Mouse (Mus musculus) 3T3-L1 (cell line): ENCODE results near the gene Efcab9.
"Not testable (repeated sequence)": the region's sequence is repeated elsewhere in the genome, so short reads cannot be mapped to it uniquely, and the experiment has no call there.

ENCODE experiments used
- DNase-seq: peaks from one replicate; pipeline ENCODE4 v3.0.0-alpha.2; 2015; ENCODE audit warnings: low read depth, low spot score

Gene Efcab9

GRCm38 (mm10) chr11:32538846-32539245, 7.0 kb upstream of the Efcab9 start:
- DNase-seq = no peak

GRCm38 (mm10) chr11:32538435-32538834, 6.6 kb upstream of the Efcab9 start:
- no peak for DNase-seq

- DNase-seq = no peak
Measured at GRCm38 (mm10) chr11:32536954-32537353, 5.1 kb upstream of the Efcab9 start.

GRCm38 (mm10) chr11:32535646-32536045, 3.8 kb upstream of the Efcab9 start:
- DNase-seq = no peak

- DNase-seq = no peak
Measured at GRCm38 (mm10) chr11:32534453-32535075, 2.7 kb upstream of the Efcab9 start.

- DNase-seq = peak; percentile 91
Measured at GRCm38 (mm10) chr11:32533482-32534261, 1.8 kb upstream of the Efcab9 start.

- DNase-seq = peak; percentile 73
Measured at GRCm38 (mm10) chr11:32532765-32533481, 1.0 kb upstream of the Efcab9 start, which contains the start of gene Stk10. Gene Stk10, plus strand, starts transcription at chr11:32533305.

- DNase-seq = no peak
Measured at GRCm38 (mm10) chr11:32530151-32530550, 1.7 kb downstream of the Efcab9 start.

GRCm38 (mm10) chr11:32527006-32527405, 4.9 kb downstream of the Efcab9 start:
- no peak for DNase-seq

GRCm38 (mm10) chr11:32524122-32524920, 7.6 kb downstream of the Efcab9 start:
- DNase-seq = no peak

- no peak for DNase-seq
Measured at GRCm38 (mm10) chr11:32521246-32521645, 10.6 kb downstream of the Efcab9 start.

GRCm38 (mm10) chr11:32519354-32519753, 12.5 kb downstream of the Efcab9 start:
- no peak for DNase-seq

GRCm38 (mm10) chr11:32518770-32519169, 13.1 kb downstream of the Efcab9 start:
- no peak for DNase-seq

- DNase-seq = no peak
Measured at GRCm38 (mm10) chr11:32516916-32517712, 14.8 kb downstream of the Efcab9 start.

- no peak for DNase-seq
Measured at GRCm38 (mm10) chr11:32516091-32516490, 15.8 kb downstream of the Efcab9 start.

GRCm38 (mm10) chr11:32514853-32515252, 17.0 kb downstream of the Efcab9 start:
- DNase-seq = not testable (repeated sequence)

GRCm38 (mm10) chr11:32510930-32511329, 21.0 kb downstream of the Efcab9 start:
- peak; percentile 29 for DNase-seq

- no peak for DNase-seq
Measured at GRCm38 (mm10) chr11:32505091-32505739, 26.7 kb downstream of the Efcab9 start.

- no peak for DNase-seq
Measured at GRCm38 (mm10) chr11:32503711-32504110, 28.2 kb downstream of the Efcab9 start.

- DNase-seq = no peak
Measured at GRCm38 (mm10) chr11:32499931-32500330, 31.9 kb downstream of the Efcab9 start.
